Mouse (Mus musculus) C2C12 (cell line): ENCODE results near the gene Prdx6.

ENCODE experiments used
- CEBPB ChIP-seq: IDR thresholded peaks from one replicate; pipeline ENCODE4 v1.6.1; 2011; ENCODE audit warnings: low read depth, mild to moderate bottlenecking, control low read depth, moderate library complexity
- CTCF ChIP-seq: IDR thresholded peaks from one replicate; pipeline ENCODE4 v1.5.1; 2011; ENCODE audit not compliant: control insufficient read depth, insufficient read depth, insufficient read length
- FOSL1 ChIP-seq: IDR thresholded peaks from one replicate; pipeline ENCODE4 v1.8.0; 2011; ENCODE audit warnings: mild to moderate bottlenecking, low read length; ENCODE audit not compliant: poor library complexity, insufficient read depth, severe bottlenecking
- MAX ChIP-seq: IDR thresholded peaks from one replicate; pipeline ENCODE4 v1.6.1; 2011; ENCODE audit warnings: mild to moderate bottlenecking, control low read depth
- MYOD1 ChIP-seq: IDR thresholded peaks from one replicate; pipeline ENCODE4 v1.6.1; 2011; ENCODE audit warnings: low read depth; ENCODE audit not compliant: control insufficient read depth, insufficient read length
- MYOG ChIP-seq: IDR thresholded peaks from one replicate; pipeline ENCODE4 v1.6.1; 2011; ENCODE audit not compliant: control insufficient read depth, insufficient read length; ENCODE audit errors: extremely low read depth
- USF1 ChIP-seq: IDR thresholded peaks from one replicate; pipeline ENCODE4 v1.6.1; 2011; ENCODE audit warnings: low read depth, mild to moderate bottlenecking, control low read depth, moderate library complexity

DNA sequence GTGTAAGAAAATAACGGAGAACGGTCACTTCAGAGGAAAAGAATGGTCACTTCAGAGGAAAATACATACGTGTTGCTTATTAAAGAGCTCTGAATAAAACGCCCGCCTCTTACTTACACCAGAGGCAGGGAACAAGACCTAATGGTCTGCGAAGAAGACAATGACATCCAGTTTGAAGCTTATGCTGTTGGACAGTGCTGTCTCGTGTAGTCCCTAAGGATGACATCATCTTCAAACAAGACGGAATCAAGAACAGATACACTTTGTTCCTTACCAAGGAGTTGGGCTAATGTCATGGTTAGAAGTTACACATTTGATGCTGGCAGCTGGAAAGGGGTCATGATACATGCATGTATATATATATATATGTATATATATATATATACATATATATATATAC, 12.6 kb upstream of the Prdx6 start:
- TF ChIP-seq CTCF (no peak), MAX (no peak), CEBPB (no peak), MYOG (no peak), USF1 (no peak), MYOD1 (no peak), FOSL1 (no peak)
